Mouse (Mus musculus) layer of hippocampus, adult 2 months (tissue): ENCODE results near the gene Osbpl3. TPM values are rescaled to one million over a fixed set of nuclear protein-coding genes. Genes with fewer than 3 reads are reported as not detected.

ENCODE experiments used
- DNase-seq, 2 experiments: peaks; one replicate each; pipeline ENCODE4 v3.0.0; 2022; ENCODE audit warnings: low spot score in 2 of 2
- H3K27ac ChIP-seq: fragments of 200-600 bp; 2 replicates; pipeline ENCODE4 v1.8.1; 2022
- H3K4me3 ChIP-seq: fragments of 200-600 bp; 2 replicates; pipeline ENCODE4 v1.8.1; 2022; ENCODE audit warnings: mild to moderate bottlenecking
- CTCF ChIP-seq: fragments of 200-600 bp; conservative IDR thresholded peaks from 2 replicates; pipeline ENCODE4 v1.8.1; 2022; ENCODE audit warnings: antibody characterized with exemption, mild to moderate bottlenecking, moderate library complexity
- total RNA-seq, 2 experiments: library from RNA; stranded (reverse); gene quantifications; 2 replicates each; pipeline ENCODE4 v1.2.3; 2021

The Osbpl3 gene
- total RNA-seq, 2 experiments from 2014 or later: 15.7 to 16.1 TPM

DNA sequence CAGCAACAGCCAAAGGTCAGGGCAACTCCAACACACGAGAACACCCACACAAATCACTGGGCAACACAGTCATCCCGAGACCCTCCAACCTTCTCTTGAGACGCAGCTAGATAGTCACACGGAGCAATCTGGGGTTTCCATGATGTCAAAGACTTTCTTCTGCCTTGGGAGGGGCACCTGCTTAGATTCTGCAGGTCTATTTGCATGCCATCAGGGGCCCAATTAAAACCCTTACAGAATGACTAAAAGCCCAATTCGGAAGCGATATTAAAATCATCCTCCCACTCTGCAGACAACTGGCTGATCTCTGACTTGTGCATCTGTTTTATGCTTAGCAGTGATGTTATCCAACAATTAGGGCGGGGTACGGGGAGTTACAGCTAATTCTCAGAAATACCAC, 62.0 kb downstream of the Osbpl3 start:
- no peak for DNase-seq
- Histone ChIP-seq H3K27ac (no peak overlapping the region), H3K4me3 (no peak overlapping the region)
- TF ChIP-seq CTCF: no peak

DNA sequence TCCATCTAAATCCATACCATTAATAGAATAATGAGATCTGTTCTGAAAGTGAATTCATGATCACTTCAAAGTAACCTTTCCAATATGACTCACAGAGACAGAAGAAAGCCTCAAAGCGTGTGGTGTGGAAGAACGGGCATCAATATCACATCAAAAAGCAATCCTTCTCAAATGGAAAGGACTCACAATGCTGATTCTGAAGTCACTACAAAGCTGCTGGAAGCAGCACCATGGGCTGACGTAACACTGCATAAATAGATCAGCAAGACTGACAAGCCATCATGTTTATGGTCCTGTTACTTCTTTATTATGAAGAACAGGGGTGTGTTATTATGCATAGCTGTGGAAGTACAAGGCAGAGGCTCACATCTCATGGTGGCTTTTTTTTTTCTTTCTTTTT, 64.0 kb downstream of the Osbpl3 start:
- TF ChIP-seq CTCF: no peak
- DNase-seq: no peak
- Histone ChIP-seq H3K27ac (no peak overlapping the region), H3K4me3 (no peak overlapping the region)

DNA sequence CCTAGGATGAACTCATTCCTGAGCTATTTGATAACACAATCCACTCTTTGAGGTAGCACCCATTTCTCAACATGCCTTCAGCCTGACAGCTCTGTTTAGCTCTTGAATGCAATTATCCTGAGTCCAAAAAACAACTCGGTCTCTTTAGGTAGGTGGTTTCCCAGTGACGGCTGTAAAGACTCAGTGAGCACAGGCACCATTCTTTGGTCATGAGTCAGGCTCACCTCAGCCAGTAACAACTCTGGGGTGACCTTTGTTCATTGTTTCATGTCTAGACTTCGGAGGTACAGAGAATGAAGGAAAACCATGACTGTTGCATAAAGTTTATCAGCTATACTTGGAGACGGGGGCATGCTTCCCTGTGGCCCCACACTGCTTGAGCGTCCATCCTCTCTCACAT, 65.7 kb downstream of the Osbpl3 start:
- DNase-seq: no peak
- H3K27ac ChIP-seq: no peak overlapping the region
- no peak overlapping the region for H3K4me3 ChIP-seq
- TF ChIP-seq CTCF: no peak

DNA sequence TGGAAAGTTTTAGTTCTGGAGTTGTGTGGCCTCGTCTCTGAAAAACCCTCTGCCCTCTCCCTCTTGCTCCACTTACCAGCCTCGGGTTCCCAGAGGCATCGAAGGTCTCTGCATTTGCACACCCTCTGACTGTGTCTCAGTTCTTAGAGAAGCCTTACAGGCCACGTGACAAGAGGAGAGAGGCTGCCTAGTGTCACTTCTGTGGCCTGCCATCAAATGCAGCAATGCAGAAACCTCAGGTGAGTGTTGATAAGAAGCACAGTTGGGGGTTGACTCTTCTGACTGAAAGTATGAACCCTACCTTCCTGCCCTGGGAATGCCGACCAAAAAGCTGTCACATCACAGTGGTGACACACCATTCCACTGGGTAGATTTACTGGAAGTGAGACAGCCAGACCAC, 68.4 kb downstream of the Osbpl3 start:
- no peak for TF ChIP-seq CTCF
- Histone ChIP-seq H3K4me3 (no peak overlapping the region), H3K27ac (no peak overlapping the region)
- DNase-seq: no peak

DNA sequence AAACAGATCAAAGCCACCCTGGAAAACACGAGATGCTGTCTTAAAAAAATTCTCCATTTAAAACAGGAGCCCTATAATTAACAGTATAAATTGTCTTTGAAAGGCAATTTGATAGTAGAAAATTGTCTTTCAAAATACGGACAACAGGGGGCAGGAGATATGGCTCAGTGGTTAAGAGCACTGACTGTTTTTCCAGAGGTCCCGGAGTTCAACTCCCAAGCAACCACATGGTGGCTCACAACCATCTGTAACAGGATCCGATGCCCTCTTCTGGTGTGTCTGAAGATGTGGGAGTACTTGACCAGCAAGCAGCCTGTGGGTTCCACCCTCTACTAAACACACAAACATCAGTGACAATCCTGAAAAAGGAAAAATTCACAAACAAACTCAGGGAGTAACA, 69.5 kb downstream of the Osbpl3 start:
- TF ChIP-seq CTCF: peak; percentile 57

DNA sequence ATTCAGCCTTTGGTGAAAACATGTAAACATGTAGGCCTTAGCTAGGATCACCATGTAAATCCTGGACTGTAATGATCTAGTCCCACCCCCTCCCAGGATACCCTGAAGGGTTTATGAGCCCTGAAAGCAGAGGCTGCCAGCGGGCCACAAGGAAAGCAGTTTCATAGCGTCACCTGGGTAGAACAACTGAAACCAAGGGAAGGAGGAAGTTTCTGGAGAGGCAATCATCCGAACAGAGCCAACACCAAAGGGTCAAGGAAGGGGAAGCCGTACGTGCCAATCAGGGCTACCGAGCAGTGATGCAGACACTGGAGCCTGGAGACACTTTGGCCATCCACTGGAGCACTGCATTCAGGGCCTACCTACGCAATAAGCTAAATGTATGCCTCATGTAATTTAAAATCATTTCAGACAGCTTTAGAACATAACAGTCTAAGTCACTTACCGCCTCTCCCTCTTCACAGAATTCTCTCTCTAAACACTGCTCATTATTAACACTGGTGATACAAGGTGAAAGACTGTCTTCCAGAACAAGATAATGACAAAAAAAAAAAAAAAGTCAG, 70.5 kb downstream of the Osbpl3 start:
- H3K27ac ChIP-seq: no peak overlapping the region
- no peak for DNase-seq
- H3K4me3 ChIP-seq: no peak overlapping the region
- no peak for TF ChIP-seq CTCF

More for the DNA sequence above, 69.5 kb downstream of the Osbpl3 start:
- H3K27ac ChIP-seq: no peak overlapping the region
- H3K4me3 ChIP-seq: no peak overlapping the region
- no peak for DNase-seq

DNA sequence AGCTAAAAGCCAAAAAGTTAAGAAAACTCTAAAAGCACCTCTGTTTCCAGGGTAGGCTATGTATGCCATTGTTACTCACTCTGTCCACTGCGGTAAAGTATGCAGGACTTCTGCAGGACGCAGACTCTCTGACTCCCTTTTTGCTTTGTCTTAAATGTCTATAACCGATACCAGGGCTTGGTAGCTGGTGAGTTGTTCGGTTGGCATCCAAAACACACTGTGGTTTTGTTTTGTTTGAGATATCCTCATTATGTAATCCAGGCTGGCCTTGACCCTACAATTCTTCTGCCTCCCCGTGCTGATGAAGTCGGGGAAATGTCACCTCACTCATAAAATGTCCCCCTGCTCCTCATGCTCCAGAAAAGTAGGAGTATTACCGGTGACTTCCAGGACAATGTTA, 73.3 kb downstream of the Osbpl3 start:
- no peak for DNase-seq
- TF ChIP-seq CTCF: no peak
- no peak overlapping the region for H3K4me3 ChIP-seq
- no peak overlapping the region for H3K27ac ChIP-seq

DNA sequence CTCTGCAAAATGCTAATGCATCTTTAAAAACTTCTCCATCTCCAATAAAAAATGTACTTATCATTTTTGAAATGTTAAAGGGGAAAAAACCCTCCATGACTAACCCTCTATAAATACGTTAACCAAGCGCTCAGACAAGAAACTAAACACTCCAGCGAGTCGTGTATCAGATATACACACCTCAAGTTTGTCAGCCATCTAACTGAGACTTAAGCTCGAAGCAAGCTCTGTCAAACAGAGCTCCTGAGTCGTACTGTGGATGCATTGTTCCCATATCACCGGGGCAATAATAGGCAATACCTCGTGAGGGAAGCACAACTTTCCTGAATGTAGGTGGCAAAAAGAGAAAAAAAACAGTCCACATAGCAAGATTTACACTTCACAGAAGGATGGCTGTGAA, 73.8 kb downstream of the Osbpl3 start:
- no peak overlapping the region for H3K4me3 ChIP-seq
- peak overlapping the region; percentile 32; the same call in 1 of the 2 replicates for H3K27ac ChIP-seq
- DNase-seq: no peak
- TF ChIP-seq CTCF: no peak

DNA sequence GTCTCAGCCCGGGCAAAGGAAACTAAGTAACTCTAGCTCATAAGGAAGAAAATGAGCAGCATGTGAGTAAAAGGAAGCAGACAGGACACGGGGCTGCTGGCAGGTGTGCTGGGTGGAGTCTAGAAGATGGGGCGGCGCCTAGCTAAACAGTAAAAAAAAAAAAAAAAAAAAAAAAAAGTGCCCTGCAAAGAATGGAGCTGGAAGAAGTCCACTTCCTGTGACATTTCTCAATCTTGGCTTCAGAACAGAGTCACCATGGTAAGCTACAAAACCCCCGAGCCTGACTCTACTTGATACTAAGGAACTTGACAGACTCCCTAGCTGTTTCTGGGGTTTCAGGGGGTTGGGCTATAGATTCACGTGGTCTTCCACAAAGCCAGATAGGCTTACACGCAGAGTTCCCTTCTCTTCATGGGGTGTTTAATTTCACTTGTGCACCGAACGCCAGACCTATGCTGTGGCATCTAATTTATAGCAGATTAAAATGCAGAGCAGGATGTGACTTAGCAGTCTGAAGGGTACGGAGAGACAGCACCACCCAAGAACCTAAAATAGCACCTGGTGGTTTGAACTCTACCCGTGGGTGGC, 74.4 kb downstream of the Osbpl3 start:
- H3K4me3 ChIP-seq: peak overlapping the region; percentile 22; the same call in 1 of the 2 replicates
- no peak for TF ChIP-seq CTCF
- DNase-seq: no peak
- H3K27ac ChIP-seq: peak overlapping the region; percentile 32; the same call in 1 of the 2 replicates

DNA sequence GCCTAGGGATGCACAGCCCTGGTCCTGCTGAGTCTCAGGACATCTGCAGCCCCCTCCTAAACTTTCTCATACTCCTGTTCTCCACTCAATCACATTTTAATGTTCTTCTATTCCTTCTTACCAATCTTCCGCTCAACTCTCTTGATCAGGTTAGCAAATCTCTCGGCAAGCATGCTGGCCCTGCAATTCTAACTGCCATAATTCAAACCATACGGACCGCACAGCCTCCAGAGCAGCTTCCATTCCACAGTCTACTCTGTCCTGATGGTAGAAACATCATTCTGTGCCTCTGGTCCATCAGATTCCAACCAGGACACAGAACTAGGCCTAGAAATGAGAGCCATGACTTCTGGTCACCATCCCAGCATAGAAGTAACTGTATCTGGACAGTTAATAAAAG, 76.3 kb downstream of the Osbpl3 start:
- no peak for DNase-seq
- Histone ChIP-seq H3K27ac (no peak overlapping the region), H3K4me3 (no peak overlapping the region)
- no peak for TF ChIP-seq CTCF

DNA sequence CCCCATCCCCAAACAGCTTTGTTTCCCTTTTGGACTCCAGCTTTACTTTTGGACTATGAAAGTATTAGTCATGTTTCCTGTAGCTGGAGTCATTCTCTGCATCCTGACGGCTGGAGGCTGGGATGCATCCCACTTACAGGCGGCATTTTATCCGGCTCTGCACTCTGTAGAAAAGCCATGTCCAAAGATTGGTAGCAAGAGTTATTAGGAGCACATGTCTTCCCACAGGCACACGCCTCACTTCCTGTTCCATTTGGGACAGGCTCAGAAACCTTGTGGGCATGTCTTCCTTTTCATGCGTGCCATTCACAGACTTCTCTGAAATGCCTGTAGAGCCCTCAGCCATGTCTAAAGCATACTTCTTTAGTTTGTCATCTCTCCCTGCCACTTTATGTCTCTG, 76.9 kb downstream of the Osbpl3 start:
- no peak overlapping the region for H3K4me3 ChIP-seq
- DNase-seq: no peak
- TF ChIP-seq CTCF: no peak
- H3K27ac ChIP-seq: no peak overlapping the region

DNA sequence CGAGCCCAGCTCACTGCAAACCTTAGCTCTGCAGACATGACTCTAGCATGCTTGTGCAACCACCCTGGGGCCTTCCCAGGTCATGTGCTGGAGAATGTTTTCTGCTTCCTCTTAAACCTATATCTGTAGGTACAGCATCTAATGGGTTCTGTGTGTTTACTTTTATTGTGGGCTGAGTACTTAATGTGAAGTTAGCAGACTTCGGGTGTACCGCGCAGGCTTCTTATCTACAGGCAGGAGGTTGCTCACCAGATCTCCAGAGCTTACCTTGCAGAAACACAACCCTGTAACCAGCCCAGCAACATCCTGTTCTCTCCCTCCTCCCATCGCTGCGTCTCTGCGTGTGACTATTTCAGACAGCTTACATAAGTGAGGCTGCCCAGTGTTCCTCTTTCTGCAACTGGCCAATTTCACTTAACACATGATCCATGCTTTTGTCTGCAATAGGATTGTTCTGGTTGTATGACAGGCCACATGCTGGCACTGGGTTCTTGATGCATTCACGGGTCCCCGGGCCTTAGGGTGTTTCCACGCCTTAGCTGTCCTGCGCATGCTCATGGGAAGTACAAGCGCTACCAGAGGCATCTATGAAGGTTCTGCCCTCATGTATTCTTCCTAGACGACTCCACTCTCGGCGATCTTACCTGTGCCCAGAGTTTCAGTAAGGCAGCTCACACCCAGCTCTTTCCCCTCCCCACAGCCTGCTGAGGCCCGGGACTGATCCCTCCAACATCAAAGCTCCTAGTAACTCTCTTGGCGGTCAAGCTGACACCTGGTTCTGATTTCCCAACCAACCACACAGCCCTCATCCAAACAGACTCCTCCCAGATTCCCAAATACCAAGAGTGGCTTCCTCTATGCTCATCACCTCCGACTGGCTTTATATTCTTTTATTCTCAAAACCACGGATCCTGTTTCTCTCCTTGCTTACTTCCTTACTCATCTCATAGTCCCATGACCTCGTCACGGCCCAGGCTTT, 78.0 kb downstream of the Osbpl3 start:
- Histone ChIP-seq H3K4me3 (no peak overlapping the region), H3K27ac (peak overlapping the region; percentile 36; the same call in 1 of the 2 replicates)
- DNase-seq: no peak
- no peak for TF ChIP-seq CTCF

DNA sequence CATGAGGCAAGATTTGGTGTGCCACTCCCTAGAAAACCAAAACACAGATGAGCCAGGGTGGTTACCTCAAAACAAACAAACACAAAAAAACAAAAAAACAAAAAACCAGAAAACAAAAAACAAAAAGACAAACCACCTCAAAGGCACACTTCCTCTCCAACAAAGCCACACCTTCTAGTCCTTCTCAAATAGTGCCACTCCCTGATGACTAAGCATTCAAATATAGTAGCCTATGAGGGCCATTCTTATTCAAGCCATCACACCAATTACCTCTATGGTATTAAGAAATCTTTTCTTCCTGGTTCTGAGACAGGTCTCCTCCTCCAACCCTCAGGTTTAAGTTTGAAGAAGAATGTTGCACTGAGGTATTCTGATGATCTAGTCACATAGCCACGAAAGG, 79.3 kb downstream of the Osbpl3 start:
- H3K4me3 ChIP-seq: no peak overlapping the region
- no peak for DNase-seq
- no peak overlapping the region for H3K27ac ChIP-seq
- no peak for TF ChIP-seq CTCF
